9 mouse cellular contexts compared by ENCODE assay signal in genomic region chr17:9764701-9765359, GRCm38 (mm10).
DNase-seq lines count a peak whose midpoint lies in the region; ATAC-seq and TF ChIP-seq lines count a peak whose summit lies in the region.
"Had no signal": no experiment of that assay in that cellular context is flagged by ENCODE, and none has a peak within 500 bp of the region (broad histone marks: within the 10 kb centered on the region; RNA-seq: fewer than 3 reads in every experiment).

No protein-coding gene starts in this region.

- H3K36me3 ChIP-seq in C2C12 (ENCODE audit: control insufficient read depth, insufficient read depth) = no peaks in the 10 kb centered on the region
- no peaks in the 10 kb centered on the region for H3K36me3 ChIP-seq in forebrain, embryonic 15.5 days
- H3K36me3 ChIP-seq in hindbrain, embryonic 13.5 days = no peaks in the 10 kb centered on the region
- no peaks in the 10 kb centered on the region for H3K36me3 ChIP-seq in megakaryocyte, embryonic 14.5 days (replicated peaks; ENCODE audit: low read length)
- H3K36me3 ChIP-seq in small intestine, adult 2 months (ENCODE audit: control insufficient read depth, insufficient read depth, low read length) = no peaks in the 10 kb centered on the region

- under 1% methylated on average over 22 of the region's 22 CpGs for WGBS in forebrain, embryonic 15.5 days
- under 1% methylated on average over 22 of the region's 22 CpGs for WGBS in hindbrain, embryonic 13.5 days
- 11% methylated on average over 22 of the region's 22 CpGs for WGBS in small intestine, adult 2 months

- peak; percentile 82 for ATAC-seq in cerebellum, adult (ENCODE audit: insufficient number of reproducible peaks, low FRiP score, low TSS enrichment)
- ATAC-seq in forebrain, embryonic 15.5 days (replicated peaks) = peak; percentile 93
- ATAC-seq in hindbrain, embryonic 13.5 days (ENCODE audit: low FRiP score) = peak; percentile 87
- ATAC-seq: Patski had no signal

- H3K9ac ChIP-seq in forebrain, embryonic 15.5 days (replicated peaks) = peak overlapping the region; percentile 37
- peak overlapping the region; percentile 51 for H3K9ac ChIP-seq in hindbrain, embryonic 13.5 days

- H3ac ChIP-seq in C2C12 (ENCODE audit: control insufficient read depth, insufficient read length, low read depth) = peak overlapping the region; percentile 53

- peak overlapping the region; percentile 78 for H3K4me2 ChIP-seq in forebrain, embryonic 15.5 days (replicated peaks)
- H3K4me2 ChIP-seq in hindbrain, embryonic 13.5 days = peak overlapping the region; percentile 59

- TF ChIP-seq CTCF in C2C12 (IDR thresholded peaks at IDR 0.05; ENCODE audit: control insufficient read depth, insufficient read depth, insufficient read length) = no peak
- no peak for TF ChIP-seq CTCF in small intestine, adult 2 months (IDR thresholded peaks at IDR 0.05; ENCODE audit: extremely low read depth, insufficient read length, insufficient replicate concordance, low read depth, low read length)

- no peaks in the 10 kb centered on the region for H3K27me3 ChIP-seq in C2C12 (ENCODE audit: control insufficient read depth, insufficient read depth, insufficient read length)
- no peaks in the 10 kb centered on the region for H3K27me3 ChIP-seq in forebrain, embryonic 15.5 days
- H3K27me3 ChIP-seq in hindbrain, embryonic 13.5 days = no peaks in the 10 kb centered on the region
- H3K27me3 ChIP-seq in megakaryocyte, embryonic 14.5 days (replicated peaks) = peaks cover 8% of the 10 kb centered on the region
- H3K27me3 ChIP-seq in small intestine, adult 2 months (ENCODE audit: control insufficient read depth, insufficient read depth, low read length) = no peaks in the 10 kb centered on the region
- H3K27me3 ChIP-seq: Patski had no signal

- H3K9me3 ChIP-seq in forebrain, embryonic 15.5 days = no peaks in the 10 kb centered on the region
- no peaks in the 10 kb centered on the region for H3K9me3 ChIP-seq in hindbrain, embryonic 13.5 days
- H3K9me3 ChIP-seq in megakaryocyte, embryonic 14.5 days = 0 out of 2 replicates have a peak, but pooled peaks cover 3% of the 10 kb centered on the region

- H3K4me3 ChIP-seq in C2C12 (ENCODE audit: insufficient read depth, poor library complexity, severe bottlenecking) = no peak overlapping the region
- H3K4me3 ChIP-seq in forebrain, embryonic 15.5 days = peak overlapping the region; percentile 42
- peak overlapping the region; percentile 39 for H3K4me3 ChIP-seq in hindbrain, embryonic 13.5 days
- H3K4me3 ChIP-seq in megakaryocyte, embryonic 14.5 days (replicated peaks) = peak overlapping the region; percentile 84
- peak overlapping the region; percentile 56 for H3K4me3 ChIP-seq in small intestine, adult 2 months (ENCODE audit: low read depth, low read length)

- H3K4me1 ChIP-seq in forebrain, embryonic 15.5 days = peaks cover 49% of the 10 kb centered on the region
- H3K4me1 ChIP-seq in hindbrain, embryonic 13.5 days (replicated peaks) = peaks cover 44% of the 10 kb centered on the region
- peaks cover 50% of the 10 kb centered on the region for H3K4me1 ChIP-seq in megakaryocyte, embryonic 14.5 days
- H3K4me1 ChIP-seq in small intestine, adult 2 months (ENCODE audit: control insufficient read depth, insufficient read depth, insufficient read length, low read length) = no peaks in the 10 kb centered on the region

- H3K27ac ChIP-seq in forebrain, embryonic 15.5 days (replicated peaks) = peak overlapping the region; percentile 88
- peak overlapping the region; percentile 87 for H3K27ac ChIP-seq in hindbrain, embryonic 13.5 days
- H3K27ac ChIP-seq in small intestine, adult 2 months (ENCODE audit: insufficient read depth, low read depth, low read length) = 0 out of 2 replicates have a peak overlapping the region, but pooled peaks have one; percentile 16

- TF ChIP-seq POLR2A in small intestine, adult 2 months (IDR thresholded peaks at IDR 0.05; ENCODE audit: low read depth, low read length) = no peak

- no peaks in the 10 kb centered on the region for H3K79me2 ChIP-seq in C2C12 (ENCODE audit: control insufficient read depth, insufficient read depth)

- peak; percentile 52 to 73 for DNase-seq in left cerebral cortex, postnatal 25 days (ENCODE audit: low spot score in 2 of 2)
- DNase-seq in ovary, postnatal 14 days (ENCODE audit: low spot score) = no peak

- H3K79me3 ChIP-seq in C2C12 (ENCODE audit: low read depth) = no peaks in the 10 kb centered on the region

- intact Hi-C loops in left cerebral cortex, postnatal 25 days (cut with DNase I) = loop anchor here (5.0 to 10.0 kb wide), 2 partner anchors 142 to 430 kb away; no protein-coding TSS in a partner anchor

TF ChIP-seq in C2C12, 6 proteins besides CTCF, POLR2A, EP300 and RAD21:
- TF ChIP-seq MYOD1 (IDR thresholded peaks at IDR 0.05; ENCODE audit: control insufficient read depth, insufficient read length, low read depth) = no peak
- TF ChIP-seq CEBPB (IDR thresholded peaks at IDR 0.05; ENCODE audit: low read depth) = no peak
- no peak for TF ChIP-seq MYOG (IDR thresholded peaks at IDR 0.05; ENCODE audit: control insufficient read depth, extremely low read depth, insufficient read length)
- TF ChIP-seq USF1 (IDR thresholded peaks at IDR 0.05; ENCODE audit: low read depth) = no peak
- TF ChIP-seq FOSL1 (IDR thresholded peaks at IDR 0.05; ENCODE audit: insufficient read depth, low read length, poor library complexity, severe bottlenecking) = no peak
- no peak for TF ChIP-seq MAX (IDR thresholded peaks at IDR 0.05)

Comparison
In these comparisons a context has a peak if more than half of its experiments do, and no peak if none do; other contexts are left out.
1. H3K27ac ChIP-seq: peak in every context shown above with its lines; median percentile 88 in forebrain, embryonic 15.5 days; 87 in hindbrain, embryonic 13.5 days; 16 in small intestine, adult 2 months.